Mouse (Mus musculus) ES-E14 (cell line): ENCODE results near the gene Fbxl8. TPM values are rescaled to one million over a fixed set of nuclear protein-coding genes. Genes with fewer than 3 reads are reported as not detected.

Source experiments
- DNase-seq: peaks from one replicate; pipeline ENCODE4 v3.0.0-alpha.2; 2013; ENCODE audit warnings: low read depth, low spot score
- H3K27ac ChIP-seq: 2 replicates; pipeline ENCODE4 v1.5.1; 2012; ENCODE audit warnings: low read depth, mild to moderate bottlenecking, low read length, moderate library complexity, mixed read lengths; ENCODE audit not compliant: poor library complexity, insufficient read depth, severe bottlenecking
- H3K36me3 ChIP-seq: 2 replicates; pipeline ENCODE4 v1.6.1; 2012; ENCODE audit warnings: mild to moderate bottlenecking, low read length, moderate library complexity, mixed read lengths; ENCODE audit not compliant: control insufficient read depth, poor library complexity, insufficient read depth, severe bottlenecking
- H3K4me1 ChIP-seq, 2 experiments: fragments of 150-350 bp in 1 of 2; sonication (generic) in 1 of 2; 2 replicates each; pipeline ENCODE4 v1.6.1; 2012; ENCODE audit warnings: low read length in 2 of 2, mild to moderate bottlenecking in 1 of 2, mixed read lengths in 1 of 2; ENCODE audit not compliant: control insufficient read depth in 2 of 2, insufficient read depth in 2 of 2, poor library complexity in 1 of 2
- H3K4me3 ChIP-seq, 2 experiments: fragments of 150-350 bp in 1 of 2; sonication (generic) in 1 of 2; 2 replicates each; pipeline ENCODE4 v1.5.1; 2012; ENCODE audit warnings: low read length in 2 of 2, low read depth in 1 of 2, mild to moderate bottlenecking in 1 of 2, mixed read lengths in 1 of 2; ENCODE audit not compliant: insufficient read depth in 1 of 2, poor library complexity in 1 of 2, severe bottlenecking in 1 of 2
- H3K9ac ChIP-seq: 2 replicates; pipeline ENCODE4 v1.6.1; 2012; ENCODE audit warnings: low read depth, mild to moderate bottlenecking, low read length, mixed read lengths; ENCODE audit not compliant: poor library complexity, insufficient read depth, severe bottlenecking
- H3K9me3 ChIP-seq: fragments of 150-350 bp; sonication (generic); 2 replicates; pipeline ENCODE4 v1.6.1; 2012; ENCODE audit warnings: low read depth, mild to moderate bottlenecking, low read length; ENCODE audit not compliant: control insufficient read depth, insufficient read depth
- CHD2 ChIP-seq: IDR thresholded peaks from 2 replicates; pipeline ENCODE4 v1.6.1; 2014; ENCODE audit warnings: mild to moderate bottlenecking, low read depth, low read length, inconsistent platforms
- HCFC1 ChIP-seq: IDR thresholded peaks from 2 replicates; pipeline ENCODE4 v1.6.1; 2012; ENCODE audit warnings: low read length, inconsistent platforms, borderline replicate concordance; ENCODE audit not compliant: insufficient read depth
- MAFK ChIP-seq: IDR thresholded peaks from 2 replicates; pipeline ENCODE4 v1.6.1; 2014; ENCODE audit warnings: mild to moderate bottlenecking, low read depth, low read length, inconsistent platforms; ENCODE audit not compliant: insufficient read depth
- ZC3H11A ChIP-seq: IDR thresholded peaks from 2 replicates; pipeline ENCODE4 v1.6.1; 2012; ENCODE audit warnings: low read depth, mild to moderate bottlenecking, inconsistent platforms, low read length, borderline replicate concordance
- ZNF384 ChIP-seq: IDR thresholded peaks from 2 replicates; pipeline ENCODE4 v1.6.1; 2012; ENCODE audit warnings: low read depth, low read length, inconsistent platforms
- in situ Hi-C, 2 experiments: fragments of 600-800 bp; cut with MboI; formaldehyde crosslinking; loops; one replicate each; pipeline ENCODE4 v1.15.1; 2025; ENCODE audit warnings: low sequenced_read_pairs in 2 of 2, inconsistent platforms in 1 of 2; ENCODE audit not compliant: unreplicated experiment in 2 of 2
- total RNA-seq: library from RNA; depleted of rRNA; stranded (reverse); fragments of 300-350 nt; gene quantifications from 2 replicates; pipeline ENCODE4 v1.2.3, GENCODE M21; 2012

The Fbxl8 gene
- total RNA-seq, 1 experiment = 2.3 TPM

GRCm38 (mm10) chr8:105270101-105270915, 5.9 kb downstream of the Fbxl8 start:
- Histone ChIP-seq H3K27ac (no peak overlapping the region), H3K4me1 (peaks cover 0 to 17% of the 10 kb centered on the region in 2 experiments; a peak in 1 of 4 replicates), H3K9me3 (no peaks in the 10 kb centered on the region), H3K36me3 (no peaks in the 10 kb centered on the region), H3K9ac (0 out of 2 replicates have a peak overlapping the region, but pooled peaks have one; percentile 16), H3K4me3 (peak overlapping the region; percentile 50 to 58; a peak in 3 of 4 replicates)
- no peak for DNase-seq
- TF ChIP-seq HCFC1 (no peak), CHD2 (no peak), ZC3H11A (no peak), MAFK (no peak), ZNF384 (no peak)
- in situ Hi-C loops = loop anchor here in 1 of 2 experiments (25.0 kb wide), 1 partner anchor 633 kb away; the partner anchor contains the start of genes Ciao2b and Rrad

- Histone ChIP-seq H3K9ac (no peak overlapping the region), H3K4me1 (peaks cover 0 to 18% of the 10 kb centered on the region in 2 experiments; a peak in 1 of 4 replicates), H3K9me3 (no peaks in the 10 kb centered on the region), H3K27ac (no peak overlapping the region), H3K36me3 (no peaks in the 10 kb centered on the region), H3K4me3 (peak overlapping the region; percentile 19 to 43; a peak in 2 of 4 replicates)
- no peak for TF ChIP-seq ZC3H11A
- TF ChIP-seq CHD2 = no peak
- no peak for TF ChIP-seq ZNF384
- no peak for TF ChIP-seq MAFK
- TF ChIP-seq HCFC1 = no peak
- in situ Hi-C loops = loop anchor here in 1 of 2 experiments (25.0 kb wide), 1 partner anchor 634 kb away; the partner anchor contains the start of genes Ciao2b and Rrad
- no peak for DNase-seq
Measured at GRCm38 (mm10) chr8:105270916-105271186, 6.4 kb downstream of the Fbxl8 start.

- no peak overlapping the region for H3K27ac ChIP-seq
- H3K4me3 ChIP-seq = no peak overlapping the region
- H3K4me1 ChIP-seq = peaks cover 5 to 16% of the 10 kb centered on the region in 2 experiments; a peak in 2 of 4 replicates
- H3K9me3 ChIP-seq = no peaks in the 10 kb centered on the region
- DNase-seq = no peak
- H3K9ac ChIP-seq = no peak overlapping the region
- no peaks in the 10 kb centered on the region for H3K36me3 ChIP-seq
- no peak for TF ChIP-seq MAFK
- TF ChIP-seq ZC3H11A = no peak
- TF ChIP-seq ZNF384 = no peak
- TF ChIP-seq CHD2 = no peak
- no peak for TF ChIP-seq HCFC1
- in situ Hi-C loops = no loop called here
Measured at GRCm38 (mm10) chr8:105275387-105275786, 10.9 kb downstream of the Fbxl8 start.

- Histone ChIP-seq H3K9ac (peak within 1 kb of the TSS; percentile 17; the same call in 1 of the 2 replicates), H3K27ac (no peak within 1 kb of the TSS), H3K9me3 (no peaks in the 10 kb centered on the region), H3K4me3 (peak within 1 kb of the TSS; percentile 27 to 51), H3K36me3 (no peaks in the 10 kb centered on the region), H3K4me1 (peaks cover 5 to 13% of the 10 kb centered on the region in 2 experiments; a peak in 2 of 4 replicates)
- TF ChIP-seq HCFC1 = no peak
- no peak for TF ChIP-seq ZNF384
- TF ChIP-seq CHD2 = no peak
- no peak for TF ChIP-seq ZC3H11A
- TF ChIP-seq MAFK = no peak
- DNase-seq = no peak
- in situ Hi-C loops = no loop called here
Measured at GRCm38 (mm10) chr8:105275840-105276239, 11.4 kb downstream of the Fbxl8 start, which contains the start of gene Nol3. Gene Nol3, plus strand, starts transcription at chr8:105276140.
